16 mouse cellular contexts compared by ENCODE assay signal in the genomic region with DNA sequence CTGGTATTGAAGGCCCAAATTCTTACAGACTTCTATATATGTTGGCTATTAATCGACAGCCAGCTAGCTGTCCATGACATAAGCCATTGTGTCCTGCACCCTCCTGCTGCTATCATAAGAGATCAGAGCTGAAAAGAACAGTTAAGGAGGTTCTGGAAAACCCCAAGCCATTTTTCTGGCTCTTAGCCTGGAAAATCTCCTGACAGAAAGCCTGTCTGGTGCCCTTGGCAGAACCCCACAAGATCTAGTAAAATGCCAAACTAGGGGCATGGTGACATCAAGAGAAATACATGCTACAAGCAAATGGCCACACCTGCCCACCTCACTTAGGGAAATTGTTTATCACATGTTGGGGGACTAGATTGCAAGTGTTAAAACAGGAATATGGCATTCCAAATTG.
DNase-seq lines count a peak whose midpoint lies in the region; ATAC-seq and TF ChIP-seq lines count a peak whose summit lies in the region.
"Had no signal": no experiment of that assay in that cellular context is flagged by ENCODE, and none has a peak within 500 bp of the region (broad histone marks: within the 10 kb centered on the region; RNA-seq: fewer than 3 reads in every experiment).

No protein-coding gene starts in this region.

- no peak overlapping the region for H3K4me3 ChIP-seq in lung, embryonic 14.5 days (ENCODE audit: low read depth, low read length)
- no peak overlapping the region for H3K4me3 ChIP-seq in heart, embryonic 15.5 days
- no peak overlapping the region for H3K4me3 ChIP-seq in kidney, embryonic 15.5 days (replicated peaks)
- H3K4me3 ChIP-seq: hindbrain, embryonic 12.5 days; lung, embryonic 15.5 days; stomach, embryonic 15.5 days had no signal

- H3K9ac ChIP-seq in lung, embryonic 14.5 days, result no peak overlapping the region
- no peak overlapping the region for H3K9ac ChIP-seq in heart, embryonic 15.5 days
- H3K9ac ChIP-seq in kidney, embryonic 15.5 days, result no peak overlapping the region
- H3K9ac ChIP-seq: hindbrain, embryonic 12.5 days; lung, embryonic 15.5 days; stomach, embryonic 15.5 days had no signal

- DNase-seq in gastrocnemius, adult 18-20 months (ENCODE audit: low spot score), result peak; percentile 75
- DNase-seq in gastrocnemius, postnatal 10 days, result no peak
- peak; percentile 8 for DNase-seq in lung, embryonic 14.5 days
- DNase-seq in lung, postnatal 36 days, result no peak
- no peak for DNase-seq in c-Kit-positive CD71-positive TER-119-positive erythroid progenitor cells, embryonic 14.5 days (ENCODE audit: low spot score)
- DNase-seq: adrenal gland, postnatal 36 days; cerebellum, adult 8-10 months; kidney, adult 11 months; kidney, postnatal 36 days; liver; thymus, postnatal 25 days had no signal

- H3K36me3 ChIP-seq in lung, embryonic 14.5 days (ENCODE audit: insufficient read depth), result no peaks in the 10 kb centered on the region
- H3K36me3 ChIP-seq in heart, embryonic 15.5 days, result no peaks in the 10 kb centered on the region
- no peaks in the 10 kb centered on the region for H3K36me3 ChIP-seq in kidney, embryonic 15.5 days
- H3K36me3 ChIP-seq: hindbrain, embryonic 12.5 days; lung, embryonic 15.5 days; stomach, embryonic 15.5 days had no signal

- H3K4me1 ChIP-seq in lung, embryonic 14.5 days (ENCODE audit: insufficient read depth), result no peaks in the 10 kb centered on the region
- H3K4me1 ChIP-seq in heart, embryonic 15.5 days (replicated peaks), result peaks cover 11% of the 10 kb centered on the region; the same call in 1 of the 2 replicates
- no peaks in the 10 kb centered on the region for H3K4me1 ChIP-seq in kidney, embryonic 15.5 days
- H3K4me1 ChIP-seq: hindbrain, embryonic 12.5 days; lung, embryonic 15.5 days; stomach, embryonic 15.5 days had no signal

- no peaks in the 10 kb centered on the region for H3K27me3 ChIP-seq in lung, embryonic 14.5 days (ENCODE audit: insufficient read depth, low read length)
- no peaks in the 10 kb centered on the region for H3K27me3 ChIP-seq in heart, embryonic 15.5 days
- no peaks in the 10 kb centered on the region for H3K27me3 ChIP-seq in kidney, embryonic 15.5 days
- H3K27me3 ChIP-seq: hindbrain, embryonic 12.5 days; lung, embryonic 15.5 days; stomach, embryonic 15.5 days had no signal

- no peaks in the 10 kb centered on the region for H3K9me3 ChIP-seq in lung, embryonic 14.5 days (ENCODE audit: low read depth, low read length)
- H3K9me3 ChIP-seq in heart, embryonic 15.5 days (replicated peaks), result no peaks in the 10 kb centered on the region
- no peaks in the 10 kb centered on the region for H3K9me3 ChIP-seq in kidney, embryonic 15.5 days (replicated peaks)
- H3K9me3 ChIP-seq: hindbrain, embryonic 12.5 days; lung, embryonic 15.5 days; stomach, embryonic 15.5 days had no signal

- no peak overlapping the region for H3K4me2 ChIP-seq in lung, embryonic 14.5 days
- no peak overlapping the region for H3K4me2 ChIP-seq in heart, embryonic 15.5 days
- no peak overlapping the region for H3K4me2 ChIP-seq in kidney, embryonic 15.5 days
- H3K4me2 ChIP-seq: hindbrain, embryonic 12.5 days; lung, embryonic 15.5 days; stomach, embryonic 15.5 days had no signal

- no peak for ATAC-seq in lung, embryonic 14.5 days (ENCODE audit: insufficient read depth)
- ATAC-seq in heart, embryonic 15.5 days (replicated peaks; ENCODE audit: insufficient number of reproducible peaks, insufficient read depth, low FRiP score, low read depth), result no peak
- no peak for ATAC-seq in kidney, embryonic 15.5 days (replicated peaks; ENCODE audit: low FRiP score)

- no peak for TF ChIP-seq CTCF in lung, embryonic 14.5 days (IDR thresholded peaks at IDR 0.05; ENCODE audit: low read depth)

- 62% methylated on average over 1 of the region's 1 CpGs for WGBS in lung, embryonic 14.5 days
- 63% methylated on average over 1 of the region's 1 CpGs for WGBS in heart, embryonic 15.5 days
- 89% methylated on average over 1 of the region's 1 CpGs for WGBS in kidney, embryonic 15.5 days

- no peak overlapping the region for H3K27ac ChIP-seq in lung, embryonic 14.5 days (ENCODE audit: low read depth)
- H3K27ac ChIP-seq in heart, embryonic 15.5 days, result peak overlapping the region; percentile 38; the same call in 1 of the 2 replicates
- H3K27ac ChIP-seq in kidney, embryonic 15.5 days, result no peak overlapping the region
- H3K27ac ChIP-seq: hindbrain, embryonic 12.5 days; lung, embryonic 15.5 days; stomach, embryonic 15.5 days had no signal

Comparison
In these comparisons a context has a peak if more than half of its experiments do, and no peak if none do; other contexts are left out.
1. DNase-seq: peak in gastrocnemius, adult 18-20 months (single experiment) and lung, embryonic 14.5 days (single experiment); none in gastrocnemius, postnatal 10 days (single experiment), lung, postnatal 36 days (single experiment) and c-Kit-positive CD71-positive TER-119-positive erythroid progenitor cells, embryonic 14.5 days (single experiment).